Mouse (Mus musculus): ENCODE measurements around the gene Abhd8.
A peak's percentile ranks its signal among the peaks of the same experiment; 100 is the strongest.

- TF ChIP-seq CTCF (IDR thresholded peaks at IDR 0.05; ENCODE audit: control insufficient read depth, insufficient read depth, insufficient replicate concordance, low read depth, low read length) (no peak), POLR2A (IDR thresholded peaks at IDR 0.05; ENCODE audit: control insufficient read depth, low read depth, low read length) (peak; percentile 81)
Measured at GRCm38 (mm10) chr8:71468916-71469315, 5.5 kb upstream of the Abhd8 start, which contains the start of gene Dda1.
